Mouse (Mus musculus) cerebellum, adult 18-20 months (tissue): ENCODE data around the gene Gm3500.
"Not testable (repeated sequence)": the region's sequence is repeated elsewhere in the genome, so short reads cannot be mapped to it uniquely, and the experiment has no call there.

Experiments used
- DNase-seq, 2 experiments: peaks; one replicate each; pipeline ENCODE4 v3.0.0; 2021

Gene Gm3500

GRCm38 (mm10) chr14:5388949-5389348, at the start of gene Gm3500:
Gene Gm3500 (minus strand): TSS chr14:5389049.
- DNase-seq = not testable (repeated sequence)

- not testable (repeated sequence) for DNase-seq
Measured at GRCm38 (mm10) chr14:5334828-5335227, 54.0 kb downstream of the Gm3500 start, which contains the start of gene Gm3542. Gene Gm3542 (minus strand): TSS chr14:5334928.
